Mouse (Mus musculus): ENCODE measurements at regions not wholly inside any gene's neighbourhood (a gene's known extent, or its start where the extent isn't known, plus 50 kb on each side); places are given as distances from the start of the nearest gene placed in this dataset.

- no peaks in the 10 kb centered on the region for H3K36me3 ChIP-seq (replicated peaks; ENCODE audit: insufficient read depth, low read length)
- no peak overlapping the region for H3K4me3 ChIP-seq (ENCODE audit: low read depth, low read length)
- ATAC-seq (no peak), DNase-seq (no peak)
- no peaks in the 10 kb centered on the region for H3K27me3 ChIP-seq (ENCODE audit: insufficient read depth, low read length)
- H3K9ac ChIP-seq (replicated peaks): no peak overlapping the region
- 50% methylated on average over 3 of the region's 3 CpGs for WGBS (ENCODE audit: insufficient replicate concordance)
- TF ChIP-seq CTCF (IDR thresholded peaks at IDR 0.05; ENCODE audit: low read depth) (no peak), EP300 (IDR thresholded peaks at IDR 0.05; ENCODE audit: low read depth) (no peak)
- H3K4me1 ChIP-seq (ENCODE audit: insufficient read depth): no peaks in the 10 kb centered on the region
- H3K27ac ChIP-seq (ENCODE audit: low read depth): no peak overlapping the region
- H3K4me2 ChIP-seq (ENCODE audit: low read depth, low read length): no peak overlapping the region
- no peaks in the 10 kb centered on the region for H3K9me3 ChIP-seq (ENCODE audit: low read length)
Measured at GRCm38 (mm10) chr3:144137483-144137882, 67.5 kb downstream of the Lmo4 start.

- H3K4me3 ChIP-seq (ENCODE audit: low read depth, low read length): no peak overlapping the region
- no peak overlapping the region for H3K27ac ChIP-seq (ENCODE audit: low read depth)
- TF ChIP-seq EP300 (IDR thresholded peaks at IDR 0.05; ENCODE audit: low read depth) (no peak), CTCF (IDR thresholded peaks at IDR 0.05; ENCODE audit: low read depth) (no peak)
- H3K9ac ChIP-seq (replicated peaks): no peak overlapping the region
- H3K4me2 ChIP-seq (ENCODE audit: low read depth, low read length): no peak overlapping the region
- ATAC-seq: no peak
- no peaks in the 10 kb centered on the region for H3K4me1 ChIP-seq (ENCODE audit: insufficient read depth)
- no peaks in the 10 kb centered on the region for H3K9me3 ChIP-seq (ENCODE audit: low read length)
- H3K27me3 ChIP-seq (ENCODE audit: insufficient read depth, low read length): no peaks in the 10 kb centered on the region
- DNase-seq: no peak
- 48% methylated on average over 2 of the region's 2 CpGs for WGBS (ENCODE audit: insufficient replicate concordance)
- no peaks in the 10 kb centered on the region for H3K36me3 ChIP-seq (replicated peaks; ENCODE audit: insufficient read depth, low read length)
Measured at GRCm38 (mm10) chr3:144136432-144136831, 68.6 kb downstream of the Lmo4 start.

- no peaks in the 10 kb centered on the region for H3K4me1 ChIP-seq (ENCODE audit: insufficient read depth)
- no peaks in the 10 kb centered on the region for H3K36me3 ChIP-seq (replicated peaks; ENCODE audit: insufficient read depth, low read length)
- H3K9ac ChIP-seq (replicated peaks): no peak overlapping the region
- DNase-seq (no peak), ATAC-seq (no peak)
- H3K27me3 ChIP-seq (ENCODE audit: insufficient read depth, low read length): no peaks in the 10 kb centered on the region
- no peak overlapping the region for H3K4me2 ChIP-seq (ENCODE audit: low read depth, low read length)
- no peak overlapping the region for H3K4me3 ChIP-seq (ENCODE audit: low read depth, low read length)
- 87% methylated on average over 6 of the region's 6 CpGs for WGBS (ENCODE audit: insufficient replicate concordance)
- no peak overlapping the region for H3K27ac ChIP-seq (ENCODE audit: low read depth)
- no peak for TF ChIP-seq CTCF (IDR thresholded peaks at IDR 0.05; ENCODE audit: low read depth)
- TF ChIP-seq EP300 (IDR thresholded peaks at IDR 0.05; ENCODE audit: low read depth): no peak
- no peaks in the 10 kb centered on the region for H3K9me3 ChIP-seq (ENCODE audit: low read length)
Measured at GRCm38 (mm10) chr3:144135646-144136045, 69.4 kb downstream of the Lmo4 start.

DNA sequence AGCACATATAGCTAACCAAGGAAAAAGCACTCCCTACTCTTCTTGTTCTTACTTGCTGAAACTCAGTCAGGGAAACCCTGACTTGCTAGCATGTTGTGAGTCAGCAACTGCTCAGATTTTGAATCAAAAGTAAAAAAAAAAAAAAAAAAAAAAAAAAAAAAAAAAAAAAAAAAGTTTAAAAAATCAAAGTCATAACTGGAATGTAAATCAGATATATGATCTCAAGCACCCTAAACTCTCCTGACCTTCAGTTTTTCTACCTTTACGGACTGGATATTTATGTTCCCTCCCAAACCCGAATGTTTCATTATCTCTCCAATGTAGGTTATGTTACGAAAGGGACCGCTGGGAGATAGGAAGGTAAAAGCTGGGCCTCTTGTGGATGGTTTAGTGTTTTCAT, 77.0 kb downstream of the Lmo4 start:
- no peak overlapping the region for H3K9ac ChIP-seq (replicated peaks)
- DNase-seq (no peak), ATAC-seq (no peak)
- no peaks in the 10 kb centered on the region for H3K4me1 ChIP-seq (ENCODE audit: insufficient read depth)
- 82% methylated on average over 4 of the region's 4 CpGs for WGBS (ENCODE audit: insufficient replicate concordance)
- TF ChIP-seq EP300 (IDR thresholded peaks at IDR 0.05; ENCODE audit: low read depth) (no peak), CTCF (IDR thresholded peaks at IDR 0.05; ENCODE audit: low read depth) (no peak)
- H3K27ac ChIP-seq (ENCODE audit: low read depth): no peak overlapping the region
- H3K4me3 ChIP-seq (ENCODE audit: low read depth, low read length): no peak overlapping the region
- no peaks in the 10 kb centered on the region for H3K27me3 ChIP-seq (ENCODE audit: insufficient read depth, low read length)
- H3K4me2 ChIP-seq (ENCODE audit: low read depth, low read length): no peak overlapping the region
- H3K36me3 ChIP-seq (replicated peaks; ENCODE audit: insufficient read depth, low read length): no peaks in the 10 kb centered on the region
- no peaks in the 10 kb centered on the region for H3K9me3 ChIP-seq (ENCODE audit: low read length)

- no peak for DNase-seq
Measured at GRCm38 (mm10) chr3:144124353-144124752, 80.7 kb downstream of the Lmo4 start.

GRCm38 (mm10) chr3:144123361-144124072, 81.5 kb downstream of the Lmo4 start:
- DNase-seq: no peak
- Histone ChIP-seq H3K9ac (replicated peaks) (no peak overlapping the region), H3K9me3 (ENCODE audit: low read length) (no peaks in the 10 kb centered on the region), H3K4me1 (ENCODE audit: insufficient read depth) (no peaks in the 10 kb centered on the region), H3K4me3 (ENCODE audit: low read depth, low read length) (no peak overlapping the region), H3K27me3 (ENCODE audit: insufficient read depth, low read length) (no peaks in the 10 kb centered on the region), H3K4me2 (ENCODE audit: low read depth, low read length) (no peak overlapping the region), H3K36me3 (replicated peaks; ENCODE audit: insufficient read depth, low read length) (no peaks in the 10 kb centered on the region), H3K27ac (ENCODE audit: low read depth) (no peak overlapping the region)
- no peak for ATAC-seq
- 68% methylated on average over 6 of the region's 6 CpGs for WGBS (ENCODE audit: insufficient replicate concordance)
- TF ChIP-seq CTCF (IDR thresholded peaks at IDR 0.05; ENCODE audit: low read depth) (no peak), EP300 (IDR thresholded peaks at IDR 0.05; ENCODE audit: low read depth) (no peak)

More at GRCm38 (mm10) chr3:144124353-144124752, 80.7 kb downstream of the Lmo4 start:
- Histone ChIP-seq H3K36me3 (replicated peaks; ENCODE audit: insufficient read depth, low read length) (no peaks in the 10 kb centered on the region), H3K9ac (replicated peaks) (no peak overlapping the region), H3K4me3 (ENCODE audit: low read depth, low read length) (no peak overlapping the region), H3K4me2 (ENCODE audit: low read depth, low read length) (no peak overlapping the region), H3K27me3 (ENCODE audit: insufficient read depth, low read length) (no peaks in the 10 kb centered on the region), H3K9me3 (ENCODE audit: low read length) (no peaks in the 10 kb centered on the region), H3K4me1 (ENCODE audit: insufficient read depth) (no peaks in the 10 kb centered on the region), H3K27ac (ENCODE audit: low read depth) (no peak overlapping the region)
- WGBS (ENCODE audit: insufficient replicate concordance): 74% methylated on average over 4 of the region's 4 CpGs
- TF ChIP-seq EP300 (IDR thresholded peaks at IDR 0.05; ENCODE audit: low read depth): no peak
- TF ChIP-seq CTCF (IDR thresholded peaks at IDR 0.05; ENCODE audit: low read depth): no peak
- no peak for ATAC-seq

Measured in liver, postnatal 0 days (tissue).